Mouse (Mus musculus): ENCODE results near the gene Pnmal1.

Pnmal1 gene

GRCm38 (mm10) chr7:16924037-16924834 lies 35.2 kb upstream of the Pnmal1 start, which contains the start of gene Calm3:
Gene Calm3, minus strand, starts transcription at chr7:16924114.
- DNase-seq (ENCODE audit: extremely low read depth, low read depth) = peak; percentile 99

GRCm38 (mm10) chr7:16928341-16928740 lies 31.1 kb upstream of the Pnmal1 start:
- DNase-seq (ENCODE audit: extremely low read depth, low read depth) = no peak

- DNase-seq (ENCODE audit: extremely low read depth, low read depth) = no peak
Measured at GRCm38 (mm10) chr7:16930850-16931249, 28.6 kb upstream of the Pnmal1 start.

GRCm38 (mm10) chr7:16931968-16932627 lies 27.4 kb upstream of the Pnmal1 start:
- DNase-seq (ENCODE audit: extremely low read depth, low read depth) = peak; percentile 79

- DNase-seq (ENCODE audit: extremely low read depth, low read depth) = no peak
Measured at GRCm38 (mm10) chr7:16932704-16933577, 26.5 kb upstream of the Pnmal1 start.

GRCm38 (mm10) chr7:16937312-16937711 lies 22.2 kb upstream of the Pnmal1 start:
- no peak for DNase-seq (ENCODE audit: extremely low read depth, low read depth)

- DNase-seq (ENCODE audit: extremely low read depth, low read depth) = no peak
Measured at GRCm38 (mm10) chr7:16938117-16938791, 21.2 kb upstream of the Pnmal1 start.

GRCm38 (mm10) chr7:16940292-16940691 lies 19.2 kb upstream of the Pnmal1 start:
- no peak for DNase-seq (ENCODE audit: extremely low read depth, low read depth)

- DNase-seq (ENCODE audit: extremely low read depth, low read depth) = no peak
Measured at GRCm38 (mm10) chr7:16942861-16943260, 16.6 kb upstream of the Pnmal1 start.

GRCm38 (mm10) chr7:16944061-16944807 lies 15.2 kb upstream of the Pnmal1 start, which contains the start of gene Pnmal2:
Gene Pnmal2, plus strand, starts transcription at chr7:16944682.
- no peak for DNase-seq (ENCODE audit: extremely low read depth, low read depth)

- no peak for DNase-seq (ENCODE audit: extremely low read depth, low read depth)
Measured at GRCm38 (mm10) chr7:16944808-16945315, 14.6 kb upstream of the Pnmal1 start.

- no peak for DNase-seq (ENCODE audit: extremely low read depth, low read depth)
Measured at GRCm38 (mm10) chr7:16945419-16945818, 14.1 kb upstream of the Pnmal1 start.

- no peak for DNase-seq (ENCODE audit: extremely low read depth, low read depth)
Measured at GRCm38 (mm10) chr7:16946441-16947348, 12.8 kb upstream of the Pnmal1 start.

GRCm38 (mm10) chr7:16947349-16947895 lies 12.1 kb upstream of the Pnmal1 start:
- no peak for DNase-seq (ENCODE audit: extremely low read depth, low read depth)

GRCm38 (mm10) chr7:16947959-16948361 lies 11.5 kb upstream of the Pnmal1 start:
- DNase-seq (ENCODE audit: extremely low read depth, low read depth) = no peak

- no peak for DNase-seq (ENCODE audit: extremely low read depth, low read depth)
Measured at GRCm38 (mm10) chr7:16948923-16949458, 10.5 kb upstream of the Pnmal1 start.

GRCm38 (mm10) chr7:16949908-16950841 lies 9.3 kb upstream of the Pnmal1 start:
- DNase-seq (ENCODE audit: extremely low read depth, low read depth) = peak; percentile 60
